Mouse (Mus musculus) liver, postnatal 0 days (tissue): ENCODE measurements around the gene Zfp217. TPM values are rescaled to one million over a fixed set of nuclear protein-coding genes. Genes with fewer than 3 reads are reported as not detected.

ENCODE experiments used
- ATAC-seq: fragments of 200-750 bp; cut with Nextera tagmentation; 2 replicates; pipeline ENCODE4 v1.8.0; 2017; ENCODE audit warnings: mild to moderate bottlenecking, moderate library complexity
- DNase-seq: peaks from one replicate; pipeline ENCODE4 v3.0.0-alpha.2; 2016
- H3K27ac ChIP-seq: fragments of 300-500 bp; sonication (generic); 2 replicates; pipeline ENCODE4 v1.5.1; 2014; ENCODE audit warnings: antibody characterized with exemption, moderate library complexity, mild to moderate bottlenecking, low read depth
- H3K27me3 ChIP-seq: fragments of 300-500 bp; sonication (generic); 2 replicates; pipeline ENCODE4 v1.6.1; 2014; ENCODE audit warnings: low read length, control low read depth, mixed read lengths; ENCODE audit not compliant: insufficient read depth
- H3K36me3 ChIP-seq: fragments of 300-500 bp; sonication (generic); replicated peaks from 2 replicates; pipeline ENCODE4 v1.6.1; 2014; ENCODE audit warnings: mild to moderate bottlenecking, control low read depth, low read length, moderate library complexity, mixed read lengths; ENCODE audit not compliant: insufficient read depth
- H3K4me1 ChIP-seq: fragments of 300-500 bp; sonication (generic); 2 replicates; pipeline ENCODE4 v1.6.1; 2014; ENCODE audit warnings: antibody characterized with exemption, mild to moderate bottlenecking, control low read depth; ENCODE audit not compliant: insufficient read depth
- H3K4me2 ChIP-seq: fragments of 300-500 bp; sonication (generic); 2 replicates; pipeline ENCODE4 v1.6.1; 2014; ENCODE audit warnings: low read depth, mild to moderate bottlenecking, low read length, moderate library complexity, mixed read lengths
- H3K4me3 ChIP-seq: fragments of 300-500 bp; sonication (generic); 2 replicates; pipeline ENCODE4 v1.5.1; 2014; ENCODE audit warnings: low read depth, low read length
- H3K9ac ChIP-seq: fragments of 300-500 bp; sonication (generic); replicated peaks from 2 replicates; pipeline ENCODE4 v1.6.1; 2014; ENCODE audit warnings: mild to moderate bottlenecking, moderate library complexity
- H3K9me3 ChIP-seq: fragments of 300-500 bp; sonication (generic); 2 replicates; pipeline ENCODE4 v1.6.1; 2016; ENCODE audit warnings: mild to moderate bottlenecking, control low read depth, low read length, mixed read lengths
- CTCF ChIP-seq: sonication (generic); IDR thresholded peaks from 2 replicates; pipeline ENCODE4 v1.5.1; 2016; ENCODE audit warnings: antibody characterized with exemption, low read depth
- EP300 ChIP-seq: IDR thresholded peaks from 2 replicates; pipeline ENCODE4 v1.6.1; 2016; ENCODE audit warnings: antibody characterized with exemption, low read depth, mild to moderate bottlenecking
- WGBS: fragments of 180-500 bp; shearing (Covaris S2); extraction: QIAGEN DNeasy Blood & Tissue Kit; methylation state at CpG from one replicate; pipeline ENCODE4 v1.1.7; 2014; ENCODE audit not compliant: insufficient replicate concordance; 5-methylcytosine and 5-hydroxymethylcytosine counted together
- polyA plus RNA-seq: library from polyadenylated mRNA; unstranded; fragments of >200 nt; fragmentation: Nextera tagmentation; extraction: Ambion mirVana; gene quantifications from 2 replicates; pipeline ENCODE4 v1.2.1, GENCODE M21; 2015

Gene Zfp217
- polyA plus RNA-seq, 1 experiment from 2014 or later = 2.1 TPM

GRCm38 (mm10) chr2:170152856-170153255 is 5.0 kb upstream of the Zfp217 start:
- Histone ChIP-seq H3K4me3 (peak overlapping the region; percentile 66), H3K36me3 (no peaks in the 10 kb centered on the region), H3K4me1 (peaks cover 33% of the 10 kb centered on the region), H3K9me3 (no peaks in the 10 kb centered on the region), H3K27me3 (no peaks in the 10 kb centered on the region), H3K4me2 (peak overlapping the region; percentile 89), H3K27ac (peak overlapping the region; percentile 97), H3K9ac (peak overlapping the region; percentile 89)
- 13% methylated on average over 7 of the region's 7 CpGs for WGBS
- TF ChIP-seq EP300 (no peak), CTCF (no peak)
- no peak for ATAC-seq
- DNase-seq = peak; percentile 37

GRCm38 (mm10) chr2:170152036-170152686 is 4.3 kb upstream of the Zfp217 start:
- Histone ChIP-seq H3K4me2 (peak overlapping the region; percentile 89), H3K9me3 (no peaks in the 10 kb centered on the region), H3K4me3 (no peak overlapping the region), H3K36me3 (no peaks in the 10 kb centered on the region), H3K4me1 (peaks cover 27% of the 10 kb centered on the region), H3K9ac (no peak overlapping the region), H3K27me3 (no peaks in the 10 kb centered on the region), H3K27ac (peak overlapping the region; percentile 97)
- WGBS = 53% methylated on average over 5 of the region's 5 CpGs
- no peak for TF ChIP-seq CTCF
- no peak for TF ChIP-seq EP300
- DNase-seq (no peak), ATAC-seq (no peak)

- 37% methylated on average over 8 of the region's 8 CpGs for WGBS
- no peaks in the 10 kb centered on the region for H3K36me3 ChIP-seq
- peak overlapping the region; percentile 44 for H3K4me3 ChIP-seq
- ATAC-seq = peak; percentile 75
- H3K4me2 ChIP-seq = peak overlapping the region; percentile 60
- H3K27me3 ChIP-seq = no peaks in the 10 kb centered on the region
- peak; percentile 61 for DNase-seq
- H3K4me1 ChIP-seq = peaks cover 27% of the 10 kb centered on the region
- H3K27ac ChIP-seq = peak overlapping the region; percentile 86
- no peaks in the 10 kb centered on the region for H3K9me3 ChIP-seq
- peak overlapping the region; percentile 47 for H3K9ac ChIP-seq
- TF ChIP-seq EP300 (peak; percentile 95), CTCF (no peak)
These were observed 3.6 kb upstream of the Zfp217 start for GRCm38 (mm10) chr2:170151470-170151869.

GRCm38 (mm10) chr2:170148828-170149227 is 925 bp upstream of the Zfp217 start:
- Histone ChIP-seq H3K9me3 (no peaks in the 10 kb centered on the region), H3K36me3 (no peaks in the 10 kb centered on the region), H3K27ac (peak overlapping the region; percentile 78), H3K4me1 (peaks cover 15% of the 10 kb centered on the region), H3K9ac (peak overlapping the region; percentile 35), H3K4me3 (peak overlapping the region; percentile 44), H3K27me3 (no peaks in the 10 kb centered on the region), H3K4me2 (peak overlapping the region; percentile 60)
- WGBS = 57% methylated on average over 7 of the region's 7 CpGs
- DNase-seq (no peak), ATAC-seq (no peak)
- TF ChIP-seq CTCF (no peak), EP300 (no peak)

- no peaks in the 10 kb centered on the region for H3K27me3 ChIP-seq
- H3K36me3 ChIP-seq = no peaks in the 10 kb centered on the region
- peak overlapping the region; percentile 44 for H3K4me3 ChIP-seq
- TF ChIP-seq CTCF (no peak), EP300 (0 out of 2 replicates have a peak, but pooled peaks have one; percentile 3)
- H3K4me2 ChIP-seq = peak overlapping the region; percentile 60
- no peaks in the 10 kb centered on the region for H3K9me3 ChIP-seq
- peak overlapping the region; percentile 52; the same call in 1 of the 2 replicates for H3K9ac ChIP-seq
- H3K4me1 ChIP-seq = peaks cover 9% of the 10 kb centered on the region
- DNase-seq (no peak), ATAC-seq (no peak)
- 26% methylated on average over 4 of the region's 4 CpGs for WGBS
- peak overlapping the region; percentile 78 for H3K27ac ChIP-seq
These were observed 733 bp downstream of the Zfp217 start for GRCm38 (mm10) chr2:170147170-170147569.

GRCm38 (mm10) chr2:170144343-170144742 is 3.6 kb downstream of the Zfp217 start:
- Histone ChIP-seq H3K4me1 (peaks cover 9% of the 10 kb centered on the region; the same call in 1 of the 2 replicates), H3K9ac (no peak overlapping the region), H3K4me2 (no peak overlapping the region), H3K36me3 (no peaks in the 10 kb centered on the region), H3K27me3 (no peaks in the 10 kb centered on the region), H3K4me3 (no peak overlapping the region), H3K9me3 (no peaks in the 10 kb centered on the region), H3K27ac (no peak overlapping the region)
- DNase-seq = no peak
- TF ChIP-seq CTCF (no peak), EP300 (no peak)
- ATAC-seq = no peak
- WGBS = 45% methylated on average over 10 of the region's 10 CpGs
